Mouse (Mus musculus) CH12.LX (cell line): Measurements from ENCODE around the gene Cnpy3.

Experiments
- MAFK ChIP-seq: IDR thresholded peaks from 2 replicates; pipeline ENCODE4 v1.6.1; 2011; ENCODE audit warnings: low read length, improper control_type of control experiment; ENCODE audit not compliant: insufficient replicate concordance
- ZC3H11A ChIP-seq: IDR thresholded peaks from 2 replicates; pipeline ENCODE4 v1.6.1; 2012; ENCODE audit warnings: low read depth, mild to moderate bottlenecking, inconsistent platforms, low read length, improper control_type of control experiment

DNA sequence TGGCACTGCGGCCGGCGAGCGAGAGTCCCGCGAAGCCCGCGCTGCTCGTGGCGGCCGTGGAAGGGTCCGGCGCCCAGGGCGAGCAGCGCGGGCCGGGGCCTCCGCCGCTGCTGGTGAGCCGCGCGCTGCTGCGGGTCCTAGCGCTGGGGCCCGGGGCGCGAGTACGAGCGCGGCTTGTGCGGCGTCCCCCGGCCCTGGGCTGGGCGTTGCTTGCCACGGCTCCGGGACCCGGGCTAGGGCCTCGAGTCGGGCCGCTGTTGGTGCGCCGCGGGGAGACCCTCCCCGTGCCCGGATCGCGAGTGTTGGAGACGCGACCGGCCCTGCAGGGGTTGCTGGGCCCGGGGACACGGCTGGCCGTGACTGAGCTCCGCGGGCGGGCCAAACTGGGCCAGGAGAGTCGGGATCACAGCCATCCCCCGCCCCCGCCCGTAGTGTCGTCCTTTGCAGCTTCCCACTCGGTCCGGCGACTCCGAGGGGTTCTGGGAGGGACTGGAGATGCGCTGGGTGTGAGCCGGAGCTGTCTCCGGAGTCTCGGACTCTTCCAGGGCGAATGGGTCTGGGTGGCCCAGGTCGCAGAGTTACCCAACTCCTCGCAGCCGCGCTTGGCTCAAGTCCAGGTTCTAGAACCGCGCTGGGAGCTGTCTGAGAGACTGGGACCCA, 40.3 kb downstream of the Cnpy3 start:
- no peak for TF ChIP-seq MAFK
- TF ChIP-seq ZC3H11A, result no peak
